Mouse (Mus musculus) A20 (cell line): ENCODE data around the gene Pikfyve.

Source experiments
- DNase-seq: peaks from one replicate; pipeline ENCODE4 v3.0.0-alpha.2; 2011; ENCODE audit warnings: low read depth, low spot score

Gene Pikfyve

GRCm38 (mm10) chr1:65186287-65187073 is at the start of gene Pikfyve, which contains the start of gene Idh1:
Gene Pikfyve, plus strand, starts transcription at chr1:65186683.
Gene Idh1, minus strand, starts transcription at chr1:65186500.
- peak; percentile 99 for DNase-seq

GRCm38 (mm10) chr1:65137560-65137959 is 48.9 kb upstream of the Pikfyve start:
- DNase-seq: no peak

- no peak for DNase-seq
Observed at GRCm38 (mm10) chr1:65144783-65145182, 41.7 kb upstream of the Pikfyve start.

GRCm38 (mm10) chr1:65146601-65147000 is 39.9 kb upstream of the Pikfyve start:
- no peak for DNase-seq

GRCm38 (mm10) chr1:65147326-65147725 is 39.2 kb upstream of the Pikfyve start:
- no peak for DNase-seq

GRCm38 (mm10) chr1:65147971-65148370 is 38.5 kb upstream of the Pikfyve start:
- no peak for DNase-seq

- DNase-seq: no peak
Observed at GRCm38 (mm10) chr1:65154814-65155213, 31.7 kb upstream of the Pikfyve start.

- DNase-seq: no peak
Observed at GRCm38 (mm10) chr1:65156111-65156510, 30.4 kb upstream of the Pikfyve start.

- DNase-seq: peak; percentile 17
Observed at GRCm38 (mm10) chr1:65162210-65162609, 24.3 kb upstream of the Pikfyve start.

- no peak for DNase-seq
Observed at GRCm38 (mm10) chr1:65167496-65167895, 19.0 kb upstream of the Pikfyve start.

GRCm38 (mm10) chr1:65169536-65169935 is 16.9 kb upstream of the Pikfyve start:
- no peak for DNase-seq

- DNase-seq: no peak
Observed at GRCm38 (mm10) chr1:65169947-65170346, 16.5 kb upstream of the Pikfyve start.

- no peak for DNase-seq
Observed at GRCm38 (mm10) chr1:65171579-65171978, 14.9 kb upstream of the Pikfyve start.

- no peak for DNase-seq
Observed at GRCm38 (mm10) chr1:65173716-65174115, 12.8 kb upstream of the Pikfyve start.

- no peak for DNase-seq
Observed at GRCm38 (mm10) chr1:65176171-65176570, 10.3 kb upstream of the Pikfyve start.

GRCm38 (mm10) chr1:65176912-65177311 is 9.6 kb upstream of the Pikfyve start:
- no peak for DNase-seq

GRCm38 (mm10) chr1:65177452-65177851 is 9.0 kb upstream of the Pikfyve start:
- no peak for DNase-seq

- peak; percentile 96 for DNase-seq
Observed at GRCm38 (mm10) chr1:65178126-65178901, 8.2 kb upstream of the Pikfyve start.

- peak; percentile 93 for DNase-seq
Observed at GRCm38 (mm10) chr1:65178902-65179432, 7.5 kb upstream of the Pikfyve start.

- peak; percentile 89 for DNase-seq
Observed at GRCm38 (mm10) chr1:65179634-65180249, 6.7 kb upstream of the Pikfyve start.

GRCm38 (mm10) chr1:65181459-65181858 is 5.0 kb upstream of the Pikfyve start:
- no peak for DNase-seq

- no peak for DNase-seq
Observed at GRCm38 (mm10) chr1:65183994-65184393, 2.5 kb upstream of the Pikfyve start.
